Mouse (Mus musculus): Measurements from ENCODE around the gene Lhx1. TPM values are rescaled to one million over a fixed set of nuclear protein-coding genes. Genes with fewer than 3 reads are reported as not detected.

The Lhx1 gene
- polyA plus RNA-seq, 1 experiment from 2014 or later = 16.4 TPM

Other genes with a start within 250 kb of the Lhx1 start
- gene Aatf, start 12.0 kb downstream of the Lhx1 start, polyA plus RNA-seq (2016; fragmentation: Nextera tagmentation; extraction: Ambion mirVana) = 53.4 and 63.4 TPM in 2 replicates